Mouse (Mus musculus) cerebellum, adult 8-10 months (tissue): ENCODE results near the gene Igf2bp3.

Source experiments
- DNase-seq: peaks from one replicate; pipeline ENCODE4 v3.0.0; 2022

Gene Igf2bp3

GRCm38 (mm10) chr6:49173265-49173664 lies 41.5 kb downstream of the Igf2bp3 start:
- DNase-seq = no peak

DNA sequence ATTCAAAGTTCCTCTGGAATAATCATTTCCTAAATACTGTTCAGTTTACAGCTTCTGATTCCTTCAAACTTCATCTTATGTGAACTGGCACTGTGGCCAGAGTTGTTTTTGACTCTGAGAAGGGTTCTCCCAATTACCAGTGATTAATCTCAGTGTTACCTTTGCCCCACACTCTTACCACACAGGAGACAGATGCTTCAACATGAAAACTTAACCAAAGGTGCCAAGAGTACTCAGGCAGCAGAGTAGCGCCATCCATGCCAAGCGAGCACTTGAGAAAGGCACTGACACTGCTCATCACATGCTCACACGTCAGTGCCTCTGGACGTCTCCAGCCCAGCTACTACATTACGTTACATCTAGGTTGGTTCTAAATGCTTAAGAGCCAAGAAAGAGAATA lies 43.5 kb downstream of the Igf2bp3 start:
- no peak for DNase-seq

- DNase-seq = no peak
These were observed 46.1 kb downstream of the Igf2bp3 start for GRCm38 (mm10) chr6:49168648-49169047.

- DNase-seq = no peak
These were observed 47.4 kb downstream of the Igf2bp3 start for GRCm38 (mm10) chr6:49167406-49167805.

DNA sequence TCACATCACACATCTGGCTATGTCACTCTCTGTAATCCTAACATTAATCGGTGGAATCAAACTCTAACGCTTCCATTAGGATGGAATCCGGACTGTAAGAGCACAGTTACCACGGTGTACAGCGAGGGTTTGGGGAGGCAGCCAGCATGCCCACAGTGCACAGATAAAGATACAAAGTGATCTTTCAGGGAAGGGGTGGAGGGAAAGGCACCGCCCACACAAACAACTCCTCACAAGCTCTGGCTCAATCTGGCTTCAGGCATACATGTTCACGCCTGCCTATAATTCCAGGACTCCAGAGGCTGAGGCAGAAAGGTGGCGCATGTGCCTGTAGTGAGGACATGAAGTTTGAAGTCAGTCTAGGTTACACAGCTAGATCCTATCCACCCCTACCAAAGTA lies 48.4 kb downstream of the Igf2bp3 start:
- no peak for DNase-seq

GRCm38 (mm10) chr6:49165855-49166254 lies 48.9 kb downstream of the Igf2bp3 start:
- no peak for DNase-seq

GRCm38 (mm10) chr6:49165101-49165500 lies 49.7 kb downstream of the Igf2bp3 start:
- DNase-seq = no peak

DNA sequence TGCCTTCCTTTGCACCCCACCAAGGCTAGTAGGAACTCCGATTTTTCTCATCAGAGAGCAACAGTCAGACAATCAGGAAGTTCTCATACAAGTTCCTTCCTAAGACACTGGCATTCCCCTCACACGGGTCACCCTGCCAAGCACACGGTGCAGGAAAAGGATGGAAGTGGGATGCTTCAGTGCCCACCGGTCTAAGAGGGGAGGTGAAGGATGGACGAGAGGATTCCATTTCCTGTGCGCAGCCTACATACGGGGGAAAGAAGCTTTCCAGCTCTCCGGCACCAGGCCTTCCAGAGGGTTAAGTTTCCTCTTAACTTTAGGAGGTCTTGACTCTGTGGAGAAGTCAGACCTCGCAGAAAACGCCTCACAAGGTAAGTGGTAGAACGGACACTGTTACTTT lies 50.1 kb downstream of the Igf2bp3 start:
- no peak for DNase-seq

GRCm38 (mm10) chr6:49159971-49160370 lies 54.8 kb downstream of the Igf2bp3 start:
- DNase-seq = no peak

GRCm38 (mm10) chr6:49156826-49157175 lies 58.0 kb downstream of the Igf2bp3 start:
- no peak for DNase-seq

DNA sequence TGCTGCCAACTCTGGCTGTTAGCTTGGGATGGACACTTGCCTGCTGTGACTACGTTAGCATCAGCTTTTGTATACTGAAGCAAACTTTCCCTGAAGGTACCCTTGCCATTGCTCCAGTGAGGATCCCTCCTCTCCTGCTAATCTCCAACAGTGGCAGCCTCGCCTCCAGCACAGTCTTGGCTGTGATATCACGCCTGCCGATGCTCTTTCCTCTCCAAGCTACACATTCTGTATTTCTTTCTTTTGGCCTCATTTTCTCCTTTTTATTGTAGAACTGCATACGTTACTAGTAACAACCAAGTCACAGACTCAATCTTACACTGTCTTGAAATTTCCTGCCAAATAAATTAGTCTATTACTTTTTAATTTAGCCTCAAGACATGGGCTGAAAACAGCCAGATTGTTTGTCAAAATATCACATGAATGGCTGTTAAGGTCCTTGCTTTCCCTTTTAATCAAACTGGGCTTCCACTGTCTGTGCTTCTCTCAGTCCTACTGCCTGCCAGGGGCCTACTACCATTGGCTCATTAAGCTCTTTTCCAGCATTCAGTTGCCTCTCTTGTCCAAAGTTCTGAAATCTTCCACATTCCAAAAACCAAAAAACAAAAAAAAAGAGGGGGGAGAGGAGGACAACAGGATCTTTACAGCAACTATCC lies 58.5 kb downstream of the Igf2bp3 start:
- no peak for DNase-seq

GRCm38 (mm10) chr6:49151465-49151864 lies 63.3 kb downstream of the Igf2bp3 start:
- no peak for DNase-seq

DNA sequence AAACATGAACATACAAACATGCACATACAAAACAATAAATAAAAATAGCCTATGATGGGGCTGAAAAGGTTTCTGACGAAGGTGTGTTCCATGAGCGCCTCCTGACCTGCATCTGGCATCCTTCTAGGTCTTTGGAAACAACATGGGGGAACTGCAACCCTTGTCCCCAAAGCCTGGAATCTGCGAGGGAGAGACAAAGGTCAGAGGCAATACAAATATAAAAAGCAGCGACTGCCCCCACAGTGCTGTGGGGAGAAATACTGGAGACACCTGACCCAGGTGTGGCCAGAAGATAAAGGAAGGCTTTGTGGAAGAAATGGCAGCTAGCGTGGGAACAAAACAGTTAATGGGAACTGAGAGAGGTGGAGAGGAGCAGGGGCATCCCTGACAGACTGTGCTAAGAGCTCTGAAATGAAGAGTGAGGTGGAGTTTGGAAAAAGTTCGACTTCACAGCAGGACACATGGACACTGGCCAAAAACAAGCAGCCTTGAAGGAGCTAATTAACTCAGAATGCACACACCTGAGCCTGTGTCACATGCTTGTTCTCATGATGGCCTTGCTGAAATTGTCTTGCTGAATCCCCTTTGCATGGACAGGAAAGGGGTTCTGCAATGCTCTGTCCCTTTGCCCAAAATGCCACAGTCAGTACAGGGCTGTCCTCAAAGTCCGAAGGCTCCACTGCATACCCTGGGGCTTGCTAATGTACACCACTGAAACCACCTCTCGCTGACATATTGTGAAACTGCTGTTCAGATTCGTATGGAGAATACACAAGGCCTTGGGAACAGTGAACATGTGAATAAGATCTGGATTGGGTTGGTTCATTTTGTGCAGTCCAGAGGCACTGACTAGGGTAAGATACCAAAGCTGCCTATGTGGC lies 64.2 kb downstream of the Igf2bp3 start:
- no peak for DNase-seq

DNA sequence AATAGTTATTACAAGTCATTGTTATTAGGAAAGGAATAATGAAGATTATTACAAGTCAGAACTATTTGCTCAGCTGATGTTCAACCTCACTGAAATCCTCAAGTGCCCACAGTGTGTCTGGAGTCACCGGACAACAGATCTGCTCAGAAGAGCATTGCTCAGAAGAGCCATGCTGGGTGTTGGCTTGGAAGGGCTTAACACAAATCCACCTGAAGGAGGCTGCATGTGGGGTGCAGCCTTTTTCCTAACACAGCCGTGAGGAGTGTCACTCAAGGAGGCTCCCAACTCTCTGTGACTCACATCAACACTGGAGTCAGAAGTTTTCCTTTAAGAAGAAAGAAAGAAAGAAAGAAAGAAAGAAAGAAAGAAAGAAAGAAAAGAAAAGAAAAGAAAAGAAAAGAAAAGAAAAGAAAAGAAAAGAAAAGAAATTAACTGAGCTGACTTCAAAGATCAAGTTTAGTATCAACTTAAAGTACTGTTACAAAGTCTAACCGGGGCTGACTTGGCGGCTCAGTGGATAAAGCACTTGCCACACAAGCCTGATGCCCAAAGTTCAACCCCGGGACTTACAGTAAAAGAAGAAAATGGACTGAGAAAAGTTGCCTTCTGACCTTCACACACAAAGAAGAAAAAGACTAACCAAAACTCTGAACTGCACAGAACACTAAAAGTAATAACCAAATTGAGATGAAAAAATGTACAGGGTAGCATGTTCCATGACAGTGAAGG lies 65.4 kb downstream of the Igf2bp3 start:
- DNase-seq = no peak

DNA sequence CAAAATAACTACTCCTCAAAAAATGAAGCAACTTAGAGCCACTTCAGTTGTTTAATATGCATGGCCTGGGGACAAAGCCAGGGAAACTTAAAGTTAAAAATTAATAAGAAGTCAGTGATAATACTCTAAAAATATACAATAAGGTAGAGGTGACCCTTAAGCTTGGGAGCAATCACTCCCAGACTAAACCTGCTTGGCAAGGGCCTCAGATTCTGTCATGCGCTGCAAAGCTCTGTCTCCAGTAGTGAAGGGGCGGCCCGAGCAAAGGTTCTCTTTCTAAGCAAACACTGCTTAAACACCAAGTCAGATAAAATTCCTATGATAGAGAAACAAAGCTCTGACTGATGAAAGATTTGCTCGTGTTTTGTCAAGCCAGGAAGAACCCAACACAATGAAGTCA lies 66.0 kb downstream of the Igf2bp3 start:
- no peak for DNase-seq

- no peak for DNase-seq
These were observed 66.4 kb downstream of the Igf2bp3 start for GRCm38 (mm10) chr6:49148368-49148767.

GRCm38 (mm10) chr6:49146461-49146860 lies 68.3 kb downstream of the Igf2bp3 start:
- DNase-seq = no peak

DNA sequence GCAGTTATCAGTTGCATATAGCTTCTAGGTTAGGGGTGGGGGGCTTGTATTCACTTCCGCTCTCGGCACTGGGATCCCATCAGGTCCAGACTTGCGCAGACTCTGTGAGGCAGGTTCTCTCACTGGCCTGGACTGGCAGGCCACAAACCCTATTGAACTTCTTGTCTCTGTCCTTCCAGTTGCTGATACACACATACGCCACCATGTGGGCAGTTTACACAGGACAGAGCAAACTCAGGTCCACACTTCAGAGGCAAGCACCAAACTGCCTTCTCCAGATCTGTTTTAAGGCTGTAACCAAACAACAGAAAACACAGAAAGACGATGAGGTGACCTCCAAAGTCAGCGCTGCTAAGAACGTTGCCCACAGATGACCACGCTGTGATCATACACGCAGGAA lies 72.3 kb downstream of the Igf2bp3 start:
- peak; percentile 9 for DNase-seq

DNA sequence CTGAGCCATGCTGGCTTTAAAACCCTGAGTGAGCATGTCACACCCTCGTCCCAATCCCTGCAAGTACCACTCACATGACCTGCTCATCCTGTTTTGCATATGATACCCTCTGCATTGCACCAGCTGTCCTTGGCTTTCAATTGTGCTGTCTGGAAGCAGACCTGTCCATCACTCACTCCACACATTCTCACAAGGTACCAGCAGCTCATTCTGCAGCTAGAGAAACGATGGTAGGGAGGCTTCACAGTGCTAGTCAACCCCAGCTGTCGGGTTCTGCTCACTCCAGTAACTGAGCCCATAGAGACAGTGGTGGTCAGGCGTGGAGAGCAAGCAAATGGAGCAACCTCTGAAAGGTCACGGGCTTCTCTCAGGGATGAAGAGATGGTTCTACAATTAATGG lies 73.6 kb downstream of the Igf2bp3 start:
- DNase-seq = no peak

DNA sequence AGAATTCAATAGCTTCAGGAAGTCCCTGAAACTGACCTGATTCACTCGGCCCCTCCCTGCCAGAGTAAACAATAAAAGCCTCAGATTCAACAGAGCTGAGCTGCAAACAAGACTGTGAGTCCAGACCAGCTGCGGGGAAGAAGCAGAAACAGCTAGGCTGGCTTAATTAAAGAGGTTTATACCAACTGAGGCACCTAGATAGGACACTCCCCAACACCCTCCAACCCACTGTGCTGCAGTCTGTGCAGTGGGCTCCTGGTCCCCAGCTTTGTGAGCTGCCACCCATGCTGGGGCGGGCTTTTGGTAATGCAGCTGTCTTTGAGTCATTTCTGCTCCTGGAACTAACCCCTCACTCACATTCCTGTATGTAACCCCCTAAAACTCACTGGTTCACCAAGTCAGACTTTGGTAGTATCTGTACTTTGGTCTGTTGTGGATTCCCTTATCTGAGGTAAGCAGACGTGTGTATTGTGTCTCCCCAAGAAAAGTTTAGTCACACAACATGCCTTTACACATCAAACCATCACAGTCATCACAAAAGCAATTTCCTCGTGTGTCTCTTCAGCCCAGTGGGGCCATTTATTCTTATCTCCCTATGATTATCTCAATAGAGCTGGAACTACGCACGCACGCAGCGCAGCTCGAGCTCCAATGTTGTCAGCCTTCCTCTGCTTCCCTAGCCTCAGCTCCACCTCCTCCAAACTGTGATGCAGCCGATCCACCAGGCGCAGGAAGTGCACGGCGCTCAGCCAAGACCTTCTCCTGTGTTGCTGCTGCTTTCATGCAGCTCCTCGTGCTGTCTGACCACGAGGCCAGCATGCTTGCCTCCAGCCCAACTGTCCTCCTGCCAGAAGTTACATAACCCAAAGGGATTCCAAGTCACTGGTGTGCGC lies 76.4 kb downstream of the Igf2bp3 start:
- DNase-seq = no peak

GRCm38 (mm10) chr6:49136739-49137138 lies 78.0 kb downstream of the Igf2bp3 start:
- DNase-seq = no peak

DNA sequence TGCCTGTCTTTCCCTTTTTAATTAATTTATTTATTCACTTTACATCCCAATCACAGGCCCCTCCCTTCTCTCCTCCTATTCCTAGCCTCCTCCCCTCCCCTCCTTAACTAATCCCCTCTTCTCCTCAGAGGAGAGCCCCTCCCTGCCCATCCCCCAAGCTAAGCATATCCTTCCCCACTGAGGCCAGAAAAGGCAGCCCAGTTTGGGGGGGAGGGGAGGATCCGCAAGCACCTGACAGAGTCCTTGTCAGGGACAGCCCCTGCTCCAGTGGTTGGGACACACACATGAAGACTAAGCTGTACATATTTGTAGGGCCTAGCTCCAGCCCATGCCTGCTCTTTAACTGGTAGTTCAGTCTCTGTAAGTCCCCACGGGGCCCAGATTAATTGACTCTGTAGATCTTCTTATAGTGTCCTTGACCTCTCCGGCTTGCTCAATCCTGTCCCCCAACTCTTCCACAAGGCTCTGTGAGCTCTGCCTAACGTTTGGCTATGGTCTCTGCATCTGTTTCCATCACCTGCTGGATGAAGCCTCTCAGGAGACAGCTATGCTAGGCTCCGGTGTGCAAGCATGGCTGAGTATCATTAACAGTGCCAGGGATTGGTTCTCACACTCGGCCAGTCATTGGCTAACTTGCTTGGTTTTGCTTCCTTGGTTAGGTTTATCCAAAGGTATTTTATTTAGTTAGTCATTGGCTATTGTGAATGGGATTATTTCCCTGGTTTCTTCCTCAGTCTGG lies 82.2 kb downstream of the Igf2bp3 start:
- no peak for DNase-seq
